Mouse (Mus musculus): Measurements from ENCODE around the gene Edem3.

- TF ChIP-seq CTCF (IDR thresholded peaks at IDR 0.05) (no peak), EP300 (IDR thresholded peaks at IDR 0.05) (no peak)
These were observed 69.9 kb downstream of the Edem3 start for GRCm38 (mm10) chr1:151825065-151825464.
